Mouse (Mus musculus): ENCODE data around the gene Atp2b2.

The Atp2b2 gene

GRCm38 (mm10) chr6:113890023-113890857 is 152.2 kb downstream of the Atp2b2 start:
- DNase-seq (ENCODE audit: low read depth), result no peak

- DNase-seq (ENCODE audit: low read depth), result no peak
Measured at GRCm38 (mm10) chr6:113889180-113889579, 153.2 kb downstream of the Atp2b2 start.

- no peak for DNase-seq (ENCODE audit: low read depth)
Measured at GRCm38 (mm10) chr6:113886886-113887285, 155.5 kb downstream of the Atp2b2 start.

- no peak for DNase-seq (ENCODE audit: low read depth)
Measured at GRCm38 (mm10) chr6:113884806-113885205, 157.6 kb downstream of the Atp2b2 start.

- no peak for DNase-seq (ENCODE audit: low read depth)
Measured at GRCm38 (mm10) chr6:113883225-113883624, 159.2 kb downstream of the Atp2b2 start.

- no peak for DNase-seq (ENCODE audit: low read depth)
Measured at GRCm38 (mm10) chr6:113882396-113882795, 160.0 kb downstream of the Atp2b2 start.

- no peak for DNase-seq (ENCODE audit: low read depth)
Measured at GRCm38 (mm10) chr6:113881561-113882243, 160.7 kb downstream of the Atp2b2 start.

GRCm38 (mm10) chr6:113879366-113879765 is 163.0 kb downstream of the Atp2b2 start:
- DNase-seq (ENCODE audit: low read depth), result no peak

- DNase-seq (ENCODE audit: low read depth), result no peak
Measured at GRCm38 (mm10) chr6:113878510-113879128, 163.8 kb downstream of the Atp2b2 start.

GRCm38 (mm10) chr6:113876585-113876984 is 165.8 kb downstream of the Atp2b2 start:
- no peak for DNase-seq (ENCODE audit: low read depth)

GRCm38 (mm10) chr6:113875201-113875600 is 167.2 kb downstream of the Atp2b2 start:
- no peak for DNase-seq (ENCODE audit: low read depth)

- no peak for DNase-seq (ENCODE audit: low read depth)
Measured at GRCm38 (mm10) chr6:113872654-113873053, 169.8 kb downstream of the Atp2b2 start.

- DNase-seq (ENCODE audit: low read depth), result no peak
Measured at GRCm38 (mm10) chr6:113870775-113871174, 171.6 kb downstream of the Atp2b2 start.

GRCm38 (mm10) chr6:113868552-113868951 is 173.9 kb downstream of the Atp2b2 start:
- no peak for DNase-seq (ENCODE audit: low read depth)

GRCm38 (mm10) chr6:113865699-113866098 is 176.7 kb downstream of the Atp2b2 start:
- DNase-seq (ENCODE audit: low read depth), result no peak

GRCm38 (mm10) chr6:113864812-113865211 is 177.6 kb downstream of the Atp2b2 start:
- no peak for DNase-seq (ENCODE audit: low read depth)

- no peak for DNase-seq (ENCODE audit: low read depth)
Measured at GRCm38 (mm10) chr6:113862955-113863354, 179.5 kb downstream of the Atp2b2 start.

GRCm38 (mm10) chr6:113861938-113862337 is 180.5 kb downstream of the Atp2b2 start:
- DNase-seq (ENCODE audit: low read depth), result no peak

- DNase-seq (ENCODE audit: low read depth), result no peak
Measured at GRCm38 (mm10) chr6:113861375-113861770, 181.0 kb downstream of the Atp2b2 start.

GRCm38 (mm10) chr6:113860735-113861374 is 181.6 kb downstream of the Atp2b2 start:
- no peak for DNase-seq (ENCODE audit: low read depth)

GRCm38 (mm10) chr6:113860023-113860734 is 182.2 kb downstream of the Atp2b2 start:
- DNase-seq (ENCODE audit: low read depth), result no peak

GRCm38 (mm10) chr6:113858317-113858716 is 184.1 kb downstream of the Atp2b2 start:
- no peak for DNase-seq (ENCODE audit: low read depth)
